Mouse (Mus musculus): Measurements from ENCODE around the gene Gm13279. TPM values are rescaled to one million over a fixed set of nuclear protein-coding genes. Genes with fewer than 3 reads are reported as not detected.
"Not testable (repeated sequence)": the region's sequence is repeated elsewhere in the genome, so short reads cannot be mapped to it uniquely, and the experiment has no call there.

Gene Gm13279
- polyA plus RNA-seq, 1 experiment = not detected

GRCm38 (mm10) chr4:88763384-88764018 is 33.7 kb upstream of the Gm13279 start:
- 2% methylated on average over 34 of the region's 42 CpGs for WGBS
- peak overlapping the region; percentile 31 for H3K4me3 ChIP-seq (replicated peaks; ENCODE audit: control insufficient read depth, low read depth, low read length)
- TF ChIP-seq POLR2A (IDR thresholded peaks at IDR 0.05; ENCODE audit: borderline replicate concordance, control insufficient read depth, low read depth, low read length) = peak; percentile 50; the same call in 1 of the 2 replicates
- peak; percentile 8; the same call in 1 of the 2 replicates for TF ChIP-seq CTCF (IDR thresholded peaks at IDR 0.05; ENCODE audit: control insufficient read depth, insufficient read depth, low read length)
- H3K27ac ChIP-seq (ENCODE audit: control insufficient read depth, insufficient read depth, low read depth, low read length, poor library complexity) = peak overlapping the region; percentile 81
- H3K4me1 ChIP-seq (ENCODE audit: control insufficient read depth, insufficient read depth, low read length) = not testable (repeated sequence)

- no CpG with 5 or more reads among the region's 32 CpGs for WGBS
- H3K27ac ChIP-seq (ENCODE audit: control insufficient read depth, insufficient read depth, low read depth, low read length, poor library complexity); H3K4me1 ChIP-seq (ENCODE audit: control insufficient read depth, insufficient read depth, low read length); H3K4me3 ChIP-seq (replicated peaks; ENCODE audit: control insufficient read depth, low read depth, low read length): not testable (repeated sequence)
These were observed 23.7 kb upstream of the Gm13279 start, which contains the start of gene Gm13290 for GRCm38 (mm10) chr4:88773534-88773933. Gene Gm13290 (plus strand): TSS chr4:88773834.

GRCm38 (mm10) chr4:88776622-88777021 is 20.6 kb upstream of the Gm13279 start, which contains the start of gene Gm13289:
Gene Gm13289 (plus strand): TSS chr4:88776922.
- no CpG with 5 or more reads among the region's 29 CpGs for WGBS
- not testable (repeated sequence) for H3K4me3 ChIP-seq (replicated peaks; ENCODE audit: control insufficient read depth, low read depth, low read length); H3K4me1 ChIP-seq (ENCODE audit: control insufficient read depth, insufficient read depth, low read length); H3K27ac ChIP-seq (ENCODE audit: control insufficient read depth, insufficient read depth, low read depth, low read length, poor library complexity)

- no CpG with 5 or more reads among the region's 29 CpGs for WGBS
- not testable (repeated sequence) for H3K4me3 ChIP-seq (replicated peaks; ENCODE audit: control insufficient read depth, low read depth, low read length); H3K4me1 ChIP-seq (ENCODE audit: control insufficient read depth, insufficient read depth, low read length); H3K27ac ChIP-seq (ENCODE audit: control insufficient read depth, insufficient read depth, low read depth, low read length, poor library complexity)
These were observed 17.6 kb upstream of the Gm13279 start, which contains the start of gene Gm13272 for GRCm38 (mm10) chr4:88779550-88779949. Gene Gm13272 (plus strand): TSS chr4:88779850.

- not testable (repeated sequence) for H3K4me1 ChIP-seq (ENCODE audit: control insufficient read depth, insufficient read depth, low read length); H3K27ac ChIP-seq (ENCODE audit: control insufficient read depth, insufficient read depth, low read depth, low read length, poor library complexity); H3K4me3 ChIP-seq (replicated peaks; ENCODE audit: control insufficient read depth, low read depth, low read length)
- WGBS = 67% methylated on average over 16 of the region's 18 CpGs
These were observed 16.9 kb upstream of the Gm13279 start for GRCm38 (mm10) chr4:88780320-88780719.

GRCm38 (mm10) chr4:88781831-88782230 is 15.4 kb upstream of the Gm13279 start, which contains the start of gene Ifnz:
Gene Ifnz (plus strand): TSS chr4:88782131.
- H3K4me1 ChIP-seq (ENCODE audit: control insufficient read depth, insufficient read depth, low read length); H3K4me3 ChIP-seq (replicated peaks; ENCODE audit: control insufficient read depth, low read depth, low read length): not testable (repeated sequence)
- peak within 1 kb of the TSS; percentile 69; the same call in 1 of the 2 replicates for H3K27ac ChIP-seq (ENCODE audit: control insufficient read depth, insufficient read depth, low read depth, low read length, poor library complexity)
- 8% methylated on average over 5 of the region's 7 CpGs for WGBS

GRCm38 (mm10) chr4:88782335-88782734 is 14.9 kb upstream of the Gm13279 start:
- H3K27ac ChIP-seq (ENCODE audit: control insufficient read depth, insufficient read depth, low read depth, low read length, poor library complexity) = peak overlapping the region; percentile 69; the same call in 1 of the 2 replicates
- under 1% methylated on average over 16 of the region's 31 CpGs for WGBS
- not testable (repeated sequence) for H3K4me3 ChIP-seq (replicated peaks; ENCODE audit: control insufficient read depth, low read depth, low read length); H3K4me1 ChIP-seq (ENCODE audit: control insufficient read depth, insufficient read depth, low read length)

GRCm38 (mm10) chr4:88785409-88785808 is 11.8 kb upstream of the Gm13279 start, which contains the start of gene Gm13276:
Gene Gm13276 (plus strand): TSS chr4:88785709.
- WGBS = no CpG with 5 or more reads among the region's 27 CpGs
- H3K4me1 ChIP-seq (ENCODE audit: control insufficient read depth, insufficient read depth, low read length) = not testable (repeated sequence)

GRCm38 (mm10) chr4:88788402-88788801 is 8.8 kb upstream of the Gm13279 start, which contains the start of gene Gm13277:
Gene Gm13277 (plus strand): TSS chr4:88788632.
- TF ChIP-seq CTCF (IDR thresholded peaks at IDR 0.05; ENCODE audit: control insufficient read depth, insufficient read depth, low read length) = peak; percentile 45
- 0% methylated on average over 3 of the region's 28 CpGs for WGBS
- H3K4me3 ChIP-seq (replicated peaks; ENCODE audit: control insufficient read depth, low read depth, low read length); H3K27ac ChIP-seq (ENCODE audit: control insufficient read depth, insufficient read depth, low read depth, low read length, poor library complexity); H3K4me1 ChIP-seq (ENCODE audit: control insufficient read depth, insufficient read depth, low read length): not testable (repeated sequence)

More at GRCm38 (mm10) chr4:88785409-88785808, 11.8 kb upstream of the Gm13279 start, which contains the start of gene Gm13276:
- not testable (repeated sequence) for H3K27ac ChIP-seq (ENCODE audit: control insufficient read depth, insufficient read depth, low read depth, low read length, poor library complexity); H3K4me3 ChIP-seq (replicated peaks; ENCODE audit: control insufficient read depth, low read depth, low read length)

GRCm38 (mm10) chr4:88791250-88791649 is 5.9 kb upstream of the Gm13279 start, which contains the start of gene Gm13278:
Gene Gm13278 (plus strand): TSS chr4:88791550.
- not testable (repeated sequence) for H3K27ac ChIP-seq (ENCODE audit: control insufficient read depth, insufficient read depth, low read depth, low read length, poor library complexity); H3K4me3 ChIP-seq (replicated peaks; ENCODE audit: control insufficient read depth, low read depth, low read length); H3K4me1 ChIP-seq (ENCODE audit: control insufficient read depth, insufficient read depth, low read length)
- WGBS = no CpG with 5 or more reads among the region's 28 CpGs

- WGBS = 0% methylated on average over 18 of the region's 52 CpGs
- not testable (repeated sequence) for H3K4me3 ChIP-seq (replicated peaks; ENCODE audit: control insufficient read depth, low read depth, low read length); H3K27ac ChIP-seq (ENCODE audit: control insufficient read depth, insufficient read depth, low read depth, low read length, poor library complexity); H3K4me1 ChIP-seq (ENCODE audit: control insufficient read depth, insufficient read depth, low read length)
These were observed 3.1 kb upstream of the Gm13279 start, which contains the start of gene Gm13275 for GRCm38 (mm10) chr4:88793936-88794675. Gene Gm13275 (plus strand): TSS chr4:88794487.

GRCm38 (mm10) chr4:88799365-88799764 is 2.2 kb downstream of the Gm13279 start, which contains the start of gene Gm13285:
Gene Gm13285 (plus strand): TSS chr4:88799665.
- WGBS = 2% methylated on average over 6 of the region's 7 CpGs
- not testable (repeated sequence) for H3K27ac ChIP-seq (ENCODE audit: control insufficient read depth, insufficient read depth, low read depth, low read length, poor library complexity); H3K4me1 ChIP-seq (ENCODE audit: control insufficient read depth, insufficient read depth, low read length); H3K4me3 ChIP-seq (replicated peaks; ENCODE audit: control insufficient read depth, low read depth, low read length)

GRCm38 (mm10) chr4:88802954-88803353 is 5.8 kb downstream of the Gm13279 start, which contains the start of gene Gm13287:
Gene Gm13287 (plus strand): TSS chr4:88803254.
- not testable (repeated sequence) for H3K4me1 ChIP-seq (ENCODE audit: control insufficient read depth, insufficient read depth, low read length); H3K4me3 ChIP-seq (replicated peaks; ENCODE audit: control insufficient read depth, low read depth, low read length)
- WGBS = no CpG with 5 or more reads among the region's 29 CpGs

More at GRCm38 (mm10) chr4:88802954-88803353, 5.8 kb downstream of the Gm13279 start, which contains the start of gene Gm13287:
- not testable (repeated sequence) for H3K27ac ChIP-seq (ENCODE audit: control insufficient read depth, insufficient read depth, low read depth, low read length, poor library complexity)
